Mouse (Mus musculus) myocyte (in vitro differentiated cells): ENCODE results near the gene Snorc.

Source experiments
- CEBPB ChIP-seq: IDR thresholded peaks from 2 replicates; pipeline ENCODE4 v1.6.1; 2011; ENCODE audit warnings: mild to moderate bottlenecking, moderate library complexity; ENCODE audit not compliant: poor library complexity, insufficient read depth, severe bottlenecking
- E2F4 ChIP-seq: IDR thresholded peaks from one replicate; pipeline ENCODE4 v1.6.1; 2011; ENCODE audit warnings: mild to moderate bottlenecking, control low read depth, moderate library complexity; ENCODE audit not compliant: insufficient read depth
- MAX ChIP-seq: IDR thresholded peaks from one replicate; pipeline ENCODE4 v1.6.1; 2011; ENCODE audit warnings: low read depth, mild to moderate bottlenecking, control low read depth
- MYOD1 ChIP-seq, 3 experiments: IDR thresholded peaks; one replicate each; pipeline ENCODE4 v1.6.1; 2011; ENCODE audit warnings: control low read depth in 2 of 3, low read depth in 2 of 3, mild to moderate bottlenecking in 2 of 3, moderate library complexity in 1 of 3; ENCODE audit not compliant: insufficient read length in 2 of 3, control insufficient read depth in 1 of 3
- MYOG ChIP-seq, 3 experiments: IDR thresholded peaks; one replicate each; pipeline ENCODE4 v1.6.1; 2011; ENCODE audit warnings: control low read depth in 2 of 3, low read depth in 2 of 3, mild to moderate bottlenecking in 2 of 3; ENCODE audit not compliant: insufficient read length in 2 of 3, control insufficient read depth in 1 of 3, insufficient read depth in 1 of 3
- POLR2A ChIP-seq: IDR thresholded peaks from one replicate; pipeline ENCODE4 v1.6.1; 2011; ENCODE audit warnings: low read depth, mild to moderate bottlenecking, control low read depth, moderate library complexity; ENCODE audit not compliant: insufficient read length
- POLR2AphosphoS2 ChIP-seq: IDR thresholded peaks from one replicate; pipeline ENCODE4 v1.6.1; 2011; ENCODE audit warnings: low read depth, control low read depth; ENCODE audit not compliant: insufficient read length
- REST ChIP-seq: IDR thresholded peaks from one replicate; pipeline ENCODE4 v1.6.1; 2011; ENCODE audit warnings: mild to moderate bottlenecking, control low read depth, moderate library complexity; ENCODE audit not compliant: insufficient read depth, insufficient read length
- TCF12 ChIP-seq: IDR thresholded peaks from one replicate; pipeline ENCODE4 v1.6.1; 2011; ENCODE audit warnings: mild to moderate bottlenecking, control low read depth; ENCODE audit not compliant: poor library complexity, insufficient read depth, severe bottlenecking
- TCF3 ChIP-seq: IDR thresholded peaks from one replicate; pipeline ENCODE4 v1.6.1; 2011; ENCODE audit warnings: low read depth, control low read depth; ENCODE audit not compliant: insufficient read length
- USF1 ChIP-seq: IDR thresholded peaks from one replicate; pipeline ENCODE4 v1.6.1; 2011; ENCODE audit warnings: low read depth, mild to moderate bottlenecking, control low read depth, moderate library complexity

GRCm38 (mm10) chr1:87472576-87472975 is 2.5 kb downstream of the Snorc start:
- no peak for TF ChIP-seq MAX
- no peak for TF ChIP-seq E2F4
- no peak for TF ChIP-seq POLR2A
- TF ChIP-seq MYOD1 (IDR thresholded peaks at IDR 0.05; ENCODE audit: control insufficient read depth in 1 of 3, insufficient read length in 2 of 3, low read depth in 2 of 3), result no peak
- no peak for TF ChIP-seq USF1
- no peak for TF ChIP-seq CEBPB
- TF ChIP-seq POLR2AphosphoS2, result no peak
- no peak for TF ChIP-seq MYOG (IDR thresholded peaks at IDR 0.05; ENCODE audit: control insufficient read depth in 1 of 3, insufficient read depth in 1 of 3, insufficient read length in 2 of 3, low read depth in 2 of 3)
- TF ChIP-seq TCF3, result no peak
- no peak for TF ChIP-seq TCF12
- no peak for TF ChIP-seq REST
